8 mouse cellular contexts compared by ENCODE assay signal in genomic region chr7:45683396-45684050, GRCm38 (mm10). TPM values are rescaled to one million over a fixed set of nuclear protein-coding genes. Genes with fewer than 3 reads are reported as not detected.
DNase-seq lines count a peak whose midpoint lies in the region; ATAC-seq and TF ChIP-seq lines count a peak whose summit lies in the region.

Gene Ntn5, plus strand, starts transcription at chr7:45684022.

- no peak for DNase-seq in heart, embryonic 10.5 days (ENCODE audit: low spot score)
- DNase-seq in heart, postnatal 25 days (ENCODE audit: low spot score), result no peak
- DNase-seq in lung, postnatal 0 days (ENCODE audit: low spot score), result no peak
- DNase-seq in lung, adult 2 months, result no peak
- no peak for DNase-seq in right cerebral cortex, adult 2 months (ENCODE audit: low spot score in 2 of 2)
- no peak for DNase-seq in adrenal gland, postnatal 10 days

- no peak for TF ChIP-seq CTCF in lung, postnatal 0 days (IDR thresholded peaks at IDR 0.05)
- no peak for TF ChIP-seq CTCF in lung, adult 2 months (IDR thresholded peaks at IDR 0.05; ENCODE audit: insufficient read depth, low read length)

- peaks cover 14% of the 10 kb centered on the region; the same call in 1 of the 2 replicates for H3K27me3 ChIP-seq in heart, embryonic 10.5 days (ENCODE audit: insufficient read depth, poor library complexity, severe bottlenecking)
- no peaks in the 10 kb centered on the region for H3K27me3 ChIP-seq in lung, postnatal 0 days (replicated peaks; ENCODE audit: insufficient read depth, low read length)
- no peaks in the 10 kb centered on the region for H3K27me3 ChIP-seq in forebrain, embryonic 15.5 days
- H3K27me3 ChIP-seq in neural tube, embryonic 13.5 days, result no peaks in the 10 kb centered on the region

- peak within 1 kb of the TSS; percentile 38; the same call in 1 of the 2 replicates for H3K4me2 ChIP-seq in lung, postnatal 0 days (replicated peaks; ENCODE audit: low read depth, low read length)
- no peak within 1 kb of the TSS for H3K4me2 ChIP-seq in forebrain, embryonic 15.5 days (replicated peaks)
- no peak within 1 kb of the TSS; the same call in 1 of the 2 replicates for H3K4me2 ChIP-seq in neural tube, embryonic 13.5 days

- no peaks in the 10 kb centered on the region for H3K36me3 ChIP-seq in heart, embryonic 10.5 days
- no peaks in the 10 kb centered on the region for H3K36me3 ChIP-seq in lung, postnatal 0 days (ENCODE audit: insufficient read depth, low read length)
- no peaks in the 10 kb centered on the region for H3K36me3 ChIP-seq in forebrain, embryonic 15.5 days
- H3K36me3 ChIP-seq in neural tube, embryonic 13.5 days, result no peaks in the 10 kb centered on the region

- H3K27ac ChIP-seq in heart, embryonic 10.5 days, result peak within 1 kb of the TSS; percentile 91
- 0 out of 2 replicates have a peak within 1 kb of the TSS, but pooled peaks have one; percentile 2 for H3K27ac ChIP-seq in lung, postnatal 0 days (ENCODE audit: low read length)
- H3K27ac ChIP-seq in forebrain, embryonic 15.5 days (replicated peaks), result peak within 1 kb of the TSS; percentile 69
- no peak within 1 kb of the TSS for H3K27ac ChIP-seq in neural tube, embryonic 13.5 days (replicated peaks)

- 74% methylated on average over 7 of the region's 7 CpGs for WGBS in heart, embryonic 10.5 days
- WGBS in lung, postnatal 0 days, result 83% methylated on average over 7 of the region's 7 CpGs
- 77% methylated on average over 7 of the region's 7 CpGs for WGBS in lung, adult 2 months
- 75% methylated on average over 7 of the region's 7 CpGs for WGBS in forebrain, embryonic 15.5 days
- WGBS in neural tube, embryonic 13.5 days, result 77% methylated on average over 7 of the region's 7 CpGs

- no peak for TF ChIP-seq POLR2A in lung, adult 2 months (IDR thresholded peaks at IDR 0.05; ENCODE audit: borderline replicate concordance, extremely low read depth, low read depth, low read length)

- TF ChIP-seq EP300 in lung, postnatal 0 days (IDR thresholded peaks at IDR 0.05), result no peak

- peaks cover 50% of the 10 kb centered on the region for H3K4me1 ChIP-seq in heart, embryonic 10.5 days
- peaks cover 11% of the 10 kb centered on the region; the same call in 1 of the 2 replicates for H3K4me1 ChIP-seq in lung, postnatal 0 days (ENCODE audit: insufficient read depth, low read depth, low read length)
- H3K4me1 ChIP-seq in lung, adult 2 months (ENCODE audit: control insufficient read depth, insufficient read depth, low read length), result peaks cover 28% of the 10 kb centered on the region
- peaks cover 8% of the 10 kb centered on the region for H3K4me1 ChIP-seq in forebrain, embryonic 15.5 days
- H3K4me1 ChIP-seq in neural tube, embryonic 13.5 days (replicated peaks), result peaks cover 31% of the 10 kb centered on the region

- intact Hi-C loops in heart, postnatal 25 days (cut with DNase I), result loop anchor here (2.0 to 10.0 kb wide), 4 partner anchors 43 to 209 kb away; no protein-coding TSS in a partner anchor

- ATAC-seq in lung, postnatal 0 days, result no peak
- no peak for ATAC-seq in forebrain, embryonic 15.5 days (replicated peaks)
- ATAC-seq in neural tube, embryonic 13.5 days (ENCODE audit: low read depth), result no peak

- H3K4me3 ChIP-seq in heart, embryonic 10.5 days, result 0 out of 2 replicates have a peak within 1 kb of the TSS, but pooled peaks have one; percentile 43
- no peak within 1 kb of the TSS for H3K4me3 ChIP-seq in lung, postnatal 0 days (ENCODE audit: low read depth, low read length)
- no peak within 1 kb of the TSS for H3K4me3 ChIP-seq in lung, adult 2 months (replicated peaks; ENCODE audit: extremely low read depth, low read depth, low read length)
- no peak within 1 kb of the TSS for H3K4me3 ChIP-seq in forebrain, embryonic 15.5 days
- no peak within 1 kb of the TSS for H3K4me3 ChIP-seq in neural tube, embryonic 13.5 days

- no peak within 1 kb of the TSS for H3K9ac ChIP-seq in lung, postnatal 0 days (replicated peaks; ENCODE audit: low read depth)
- H3K9ac ChIP-seq in forebrain, embryonic 15.5 days (replicated peaks), result no peak within 1 kb of the TSS
- peak within 1 kb of the TSS; percentile 43; the same call in 1 of the 2 replicates for H3K9ac ChIP-seq in neural tube, embryonic 13.5 days

- H3K9me3 ChIP-seq in heart, embryonic 10.5 days, result no peaks in the 10 kb centered on the region
- no peaks in the 10 kb centered on the region for H3K9me3 ChIP-seq in lung, postnatal 0 days (ENCODE audit: low read length)
- H3K9me3 ChIP-seq in forebrain, embryonic 15.5 days, result no peaks in the 10 kb centered on the region
- H3K9me3 ChIP-seq in neural tube, embryonic 13.5 days, result no peaks in the 10 kb centered on the region

RNA-seq across cellular contexts. Expression of gene Ntn5, which starts in this region (rescaled TPM):
- 0.13 and 0.14 TPM in 2 replicates for polyA plus RNA-seq in heart, embryonic 10.5 days (2016; fragmentation: Nextera tagmentation; extraction: Ambion mirVana)
- under 1 TPM; 0.14 to 0.29 TPM for total RNA-seq in heart, postnatal 25 days (2021)
- polyA plus RNA-seq in lung, postnatal 0 days (2015; fragmentation: Nextera tagmentation; extraction: Ambion mirVana), result 2.4 TPM in 2 replicates
- polyA plus RNA-seq in lung, adult 2 months (2012; rRNA removed), result 5.5 and 7.7 TPM in 2 replicates
- 0.29 and 0.45 TPM in 2 replicates for polyA plus RNA-seq in forebrain, embryonic 15.5 days (2015; fragmentation: Nextera tagmentation; extraction: Ambion mirVana)
- 1.9 and 2.6 TPM in 2 replicates for polyA plus RNA-seq in neural tube, embryonic 13.5 days (2015; fragmentation: Nextera tagmentation; extraction: Ambion mirVana)
- total RNA-seq in adrenal gland, postnatal 10 days (2021), result under 1 TPM in 1 of 2 experiments, not detected in 1; 0.39 TPM
